Mouse (Mus musculus): ENCODE results near the gene Sv2b. TPM values are rescaled to one million over a fixed set of nuclear protein-coding genes. Genes with fewer than 3 reads are reported as not detected.

Gene Sv2b
- polyA plus RNA-seq, 1 experiment from 2014 or later = 20.2 TPM

DNA sequence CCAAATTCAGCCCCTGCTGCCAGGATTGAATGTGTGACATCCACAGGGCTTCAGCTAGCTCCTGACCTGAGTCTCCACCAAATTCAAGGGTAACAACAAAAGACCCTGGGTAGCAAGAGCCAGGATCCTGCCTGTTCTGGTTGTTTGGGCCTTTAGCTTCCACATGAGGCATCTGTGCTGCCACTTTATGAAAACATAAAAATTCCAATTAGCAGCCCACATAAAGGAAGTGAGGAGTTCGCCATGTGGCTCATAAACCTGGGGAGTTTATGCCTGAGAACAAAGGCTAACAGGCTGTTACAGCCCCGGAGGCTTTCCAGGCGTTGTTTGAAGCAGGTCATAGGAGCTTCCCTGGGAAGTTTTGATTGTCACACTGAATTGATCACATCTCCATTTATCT lies 49.1 kb downstream of the Sv2b start:
- WGBS = 12% methylated on average over 3 of the region's 3 CpGs
- Histone ChIP-seq H3K9me3 (replicated peaks) (no peaks in the 10 kb centered on the region), H3K4me3 (replicated peaks) (no peak overlapping the region), H3K27me3 (replicated peaks) (no peaks in the 10 kb centered on the region), H3K4me1 (peaks cover 5% of the 10 kb centered on the region), H3K27ac (replicated peaks) (peak overlapping the region; percentile 45; the same call in 1 of the 2 replicates), H3K9ac (replicated peaks) (no peak overlapping the region), H3K4me2 (no peak overlapping the region), H3K36me3 (no peaks in the 10 kb centered on the region)
- peak; percentile 61; the same call in 1 of the 2 replicates for ATAC-seq (ENCODE audit: low FRiP score)

DNA sequence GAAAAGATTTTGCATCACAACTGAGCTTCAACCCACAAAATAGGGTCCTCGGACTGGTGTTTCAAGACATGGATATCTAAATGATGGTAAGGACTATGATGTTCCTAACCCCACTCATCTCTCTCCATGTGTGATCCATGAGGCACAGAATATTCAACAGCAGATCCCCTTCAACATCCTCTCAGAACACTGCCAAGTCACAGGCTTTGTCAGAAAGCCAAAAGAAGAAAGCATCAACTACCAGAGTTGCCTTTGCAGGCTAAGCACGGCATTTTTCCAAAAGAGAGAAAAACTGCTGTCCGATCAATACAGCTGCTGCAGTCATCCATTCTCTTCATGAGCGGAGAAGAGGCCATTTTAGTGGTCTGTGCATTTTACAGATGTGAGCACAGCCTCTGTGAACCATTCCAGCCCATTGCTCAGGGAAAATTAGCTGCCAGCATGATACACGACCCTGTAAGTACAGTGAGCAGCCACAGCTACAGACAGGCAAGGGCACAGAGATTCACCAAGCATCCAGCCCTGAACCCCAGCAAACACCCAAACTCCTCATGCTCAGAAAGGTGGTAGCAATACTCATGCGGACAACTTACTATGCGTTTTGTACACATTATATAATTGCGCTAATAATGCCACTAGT lies 55.3 kb downstream of the Sv2b start:
- 0 out of 2 replicates have a peak, but pooled peaks cover 4% of the 10 kb centered on the region for H3K4me1 ChIP-seq
- 70% methylated on average over 8 of the region's 8 CpGs for WGBS
- H3K4me3 ChIP-seq (replicated peaks) = no peak overlapping the region
- H3K27ac ChIP-seq (replicated peaks) = peak overlapping the region; percentile 15; the same call in 1 of the 2 replicates
- H3K9ac ChIP-seq (replicated peaks) = no peak overlapping the region
- H3K9me3 ChIP-seq (replicated peaks) = no peaks in the 10 kb centered on the region
- no peak overlapping the region for H3K4me2 ChIP-seq
- H3K36me3 ChIP-seq = no peaks in the 10 kb centered on the region
- ATAC-seq (ENCODE audit: low FRiP score) = peak; percentile 57; the same call in 1 of the 2 replicates
- H3K27me3 ChIP-seq (replicated peaks) = no peaks in the 10 kb centered on the region

DNA sequence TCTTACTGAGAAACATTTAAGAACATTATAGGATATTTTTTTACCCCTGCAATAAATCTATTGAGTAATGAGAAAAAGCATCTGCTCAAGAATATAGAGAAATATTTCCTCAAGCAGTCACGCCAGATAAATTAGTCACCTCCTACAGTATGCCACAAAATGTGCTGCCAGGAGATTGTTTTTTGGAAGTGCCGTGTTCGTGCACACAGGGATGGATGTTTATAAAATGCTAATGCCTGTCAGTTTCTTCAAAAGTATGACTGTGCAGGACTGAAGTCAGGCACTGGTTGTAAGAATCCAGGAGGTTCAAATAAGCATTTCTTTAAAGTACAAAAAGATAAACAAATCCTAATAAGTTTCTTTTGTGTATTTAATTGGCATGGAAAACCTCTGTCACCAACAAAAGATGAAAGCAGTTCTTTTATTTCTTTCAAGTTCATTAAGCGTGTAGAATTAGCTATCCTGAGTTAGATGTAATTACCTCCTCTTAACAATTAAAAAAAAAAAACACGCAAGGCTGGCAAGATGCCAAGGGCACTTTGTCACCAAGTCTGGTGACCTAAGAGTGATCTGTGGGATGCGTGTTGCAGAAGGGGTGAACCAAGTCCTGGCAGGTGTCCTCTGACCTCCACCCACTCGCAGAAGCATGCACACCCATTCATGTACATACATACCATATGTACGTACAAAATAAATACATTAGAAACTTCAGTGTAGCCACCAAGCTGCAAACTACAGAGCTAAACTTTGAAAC lies 68.1 kb downstream of the Sv2b start:
- ATAC-seq (ENCODE audit: low FRiP score) = no peak
- no peak overlapping the region for H3K27ac ChIP-seq (replicated peaks)
- no peaks in the 10 kb centered on the region for H3K27me3 ChIP-seq (replicated peaks)
- H3K4me3 ChIP-seq (replicated peaks) = no peak overlapping the region
- H3K36me3 ChIP-seq = no peaks in the 10 kb centered on the region
- no peak overlapping the region for H3K9ac ChIP-seq (replicated peaks)
- 0 out of 2 replicates have a peak, but pooled peaks cover 5% of the 10 kb centered on the region for H3K4me1 ChIP-seq
- no peak overlapping the region for H3K4me2 ChIP-seq
- 33% methylated on average over 8 of the region's 8 CpGs for WGBS
- H3K9me3 ChIP-seq (replicated peaks) = no peaks in the 10 kb centered on the region

DNA sequence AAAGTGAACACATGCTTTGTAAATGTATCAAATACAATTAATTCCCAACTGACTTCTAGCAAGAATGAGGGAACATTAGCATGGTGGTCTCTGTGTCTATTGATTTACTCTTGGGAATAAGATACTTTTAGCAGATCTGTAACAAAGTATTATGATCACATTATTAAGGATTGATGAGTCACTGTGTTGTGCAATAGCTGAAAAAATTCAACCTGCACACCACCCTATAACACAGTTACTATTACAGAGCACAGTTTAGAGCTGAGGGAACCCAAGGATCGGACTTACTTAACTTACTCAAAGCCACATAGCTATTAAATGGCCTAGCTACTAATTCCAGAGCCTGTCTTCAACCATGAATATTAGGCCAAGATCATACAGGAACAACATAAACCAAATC lies 72.7 kb downstream of the Sv2b start:
- Histone ChIP-seq H3K4me3 (replicated peaks) (no peak overlapping the region), H3K9me3 (replicated peaks) (no peaks in the 10 kb centered on the region), H3K27ac (replicated peaks) (no peak overlapping the region), H3K36me3 (no peaks in the 10 kb centered on the region), H3K4me2 (no peak overlapping the region), H3K27me3 (replicated peaks) (no peaks in the 10 kb centered on the region), H3K4me1 (no peaks in the 10 kb centered on the region), H3K9ac (replicated peaks) (no peak overlapping the region)
- WGBS = 97% methylated on average over 1 of the region's 1 CpGs
- ATAC-seq (ENCODE audit: low FRiP score) = no peak

DNA sequence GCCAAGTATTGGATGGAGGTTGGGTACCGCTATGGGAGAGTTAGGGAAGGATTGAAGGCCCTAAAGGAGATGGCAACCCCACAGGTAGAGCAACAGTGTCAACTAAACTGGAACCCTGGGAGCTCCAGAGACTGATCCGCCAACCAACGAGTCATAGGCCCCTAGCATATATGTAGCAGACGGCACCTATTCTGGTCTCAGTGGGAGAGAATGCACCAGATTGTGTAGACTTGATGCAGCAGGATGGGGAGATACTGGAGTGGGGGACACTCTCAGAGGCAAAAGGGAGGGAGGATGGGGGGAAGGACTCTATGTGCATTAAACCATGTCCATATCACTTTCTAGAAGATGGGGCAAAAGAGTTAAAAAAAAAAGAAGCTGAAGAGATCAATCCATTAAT lies 84.9 kb downstream of the Sv2b start:
- no peaks in the 10 kb centered on the region for H3K9me3 ChIP-seq (replicated peaks)
- no peak overlapping the region for H3K9ac ChIP-seq (replicated peaks)
- no peak overlapping the region for H3K27ac ChIP-seq (replicated peaks)
- 90% methylated on average over 4 of the region's 4 CpGs for WGBS
- H3K4me1 ChIP-seq = no peaks in the 10 kb centered on the region
- no peak for ATAC-seq (ENCODE audit: low FRiP score)
- no peak overlapping the region for H3K4me3 ChIP-seq (replicated peaks)
- no peaks in the 10 kb centered on the region for H3K36me3 ChIP-seq
- no peak overlapping the region for H3K4me2 ChIP-seq
- H3K27me3 ChIP-seq (replicated peaks) = no peaks in the 10 kb centered on the region

DNA sequence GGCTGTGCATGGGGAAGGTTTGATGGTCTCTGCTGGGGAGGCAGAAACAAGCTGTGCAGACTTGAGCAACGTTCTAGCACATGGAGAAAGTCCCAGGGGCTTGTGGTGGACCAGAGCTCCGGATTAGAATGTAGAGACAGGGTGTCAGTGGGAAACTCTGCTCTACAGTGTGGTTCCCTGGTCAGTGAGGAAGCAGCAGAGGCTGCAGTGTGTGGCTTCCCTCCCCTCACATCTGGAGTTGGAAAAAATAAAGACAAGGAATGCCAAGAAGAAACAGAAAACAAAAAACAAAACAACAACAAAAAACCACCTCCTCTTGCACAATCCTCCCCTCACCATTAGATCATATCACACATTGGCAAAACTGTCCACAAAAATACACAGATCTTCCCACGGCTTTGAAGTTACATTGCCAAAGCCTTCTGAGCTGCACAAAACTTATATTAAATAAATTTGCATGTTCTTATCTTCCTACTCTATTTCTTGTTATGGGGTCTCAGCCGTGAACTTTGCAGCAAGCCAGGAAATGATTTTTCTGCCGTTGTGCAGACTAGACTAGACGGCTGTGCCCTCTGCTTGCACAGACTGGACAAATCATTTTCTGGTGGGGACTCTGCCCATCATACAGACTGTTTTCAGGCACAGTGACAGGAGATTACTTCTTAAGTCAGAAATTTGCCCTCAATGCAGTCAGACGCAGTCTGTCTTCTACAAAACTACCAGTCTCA lies 86.2 kb downstream of the Sv2b start:
- H3K4me1 ChIP-seq = no peaks in the 10 kb centered on the region
- H3K4me2 ChIP-seq = no peak overlapping the region
- H3K4me3 ChIP-seq (replicated peaks) = no peak overlapping the region
- ATAC-seq (ENCODE audit: low FRiP score) = no peak
- no peaks in the 10 kb centered on the region for H3K27me3 ChIP-seq (replicated peaks)
- no peaks in the 10 kb centered on the region for H3K9me3 ChIP-seq (replicated peaks)
- H3K9ac ChIP-seq (replicated peaks) = no peak overlapping the region
- H3K27ac ChIP-seq (replicated peaks) = no peak overlapping the region
- H3K36me3 ChIP-seq = no peaks in the 10 kb centered on the region
- 77% methylated on average over 7 of the region's 7 CpGs for WGBS

DNA sequence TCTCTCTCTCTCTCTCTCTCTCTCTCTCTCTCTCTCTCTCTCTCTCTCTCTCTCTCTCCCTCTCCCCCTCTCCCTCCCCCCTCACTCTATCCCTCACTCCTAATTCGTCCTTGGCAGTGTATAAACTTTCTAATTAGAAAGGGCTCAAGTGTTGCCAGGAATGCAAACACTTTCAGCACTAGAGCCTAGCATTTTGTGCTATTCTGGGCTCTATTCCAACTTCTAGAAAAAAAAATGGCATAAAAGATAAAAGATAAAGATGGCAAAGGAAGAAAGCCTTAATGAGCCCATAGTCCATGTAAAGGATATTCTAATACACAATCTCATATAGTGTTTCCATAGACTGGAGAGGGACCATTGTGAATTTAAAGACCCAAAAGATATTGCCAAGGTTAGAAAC lies 88.3 kb downstream of the Sv2b start:
- 30% methylated on average over 1 of the region's 1 CpGs for WGBS
- H3K4me1 ChIP-seq = no peaks in the 10 kb centered on the region
- H3K4me3 ChIP-seq (replicated peaks) = no peak overlapping the region
- H3K9me3 ChIP-seq (replicated peaks) = no peaks in the 10 kb centered on the region
- H3K9ac ChIP-seq (replicated peaks) = no peak overlapping the region
- H3K4me2 ChIP-seq = no peak overlapping the region
- H3K36me3 ChIP-seq = no peaks in the 10 kb centered on the region
- H3K27me3 ChIP-seq (replicated peaks) = no peaks in the 10 kb centered on the region
- H3K27ac ChIP-seq (replicated peaks) = no peak overlapping the region
- no peak for ATAC-seq (ENCODE audit: low FRiP score)

DNA sequence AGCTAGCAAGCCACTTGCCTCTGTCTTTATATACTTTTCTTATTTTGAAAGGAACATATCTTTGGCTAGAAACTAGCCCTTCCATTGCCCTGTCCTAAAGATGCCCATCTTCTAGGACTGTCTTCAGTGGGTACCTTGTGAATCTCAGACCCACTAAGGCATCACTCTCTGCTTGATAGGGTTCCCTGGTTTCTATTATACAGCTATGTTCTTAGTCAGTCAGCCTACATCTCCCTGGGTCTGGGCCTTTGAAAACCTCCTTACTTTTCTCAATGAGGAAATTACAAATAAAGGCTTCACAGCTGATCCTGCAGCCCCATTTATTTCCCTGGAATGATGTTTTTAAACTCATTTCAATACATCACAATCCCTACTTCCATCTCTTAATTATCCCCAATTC lies 88.8 kb downstream of the Sv2b start:
- Histone ChIP-seq H3K4me1 (no peaks in the 10 kb centered on the region), H3K27ac (replicated peaks) (no peak overlapping the region)

DNA sequence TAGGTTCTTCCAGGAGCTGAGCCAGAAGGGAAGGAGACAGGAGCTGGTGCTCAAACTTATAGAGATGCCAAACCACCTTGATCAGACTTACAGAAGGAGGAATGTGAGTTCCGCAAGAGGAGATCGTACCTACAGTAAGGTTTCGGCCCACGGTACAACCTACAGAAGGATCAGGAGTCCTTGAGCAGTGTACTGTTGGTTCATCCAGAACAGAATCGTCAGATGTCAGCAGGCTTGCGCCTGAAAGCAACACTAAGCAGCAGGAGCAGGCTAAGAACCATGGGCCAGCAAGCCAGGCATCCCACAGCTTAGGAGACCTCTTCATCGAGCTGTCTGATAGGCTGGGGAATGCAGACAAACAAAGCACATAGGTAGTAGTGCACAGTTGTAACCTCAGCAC lies 92.9 kb downstream of the Sv2b start:
- WGBS = 88% methylated on average over 7 of the region's 7 CpGs
- Histone ChIP-seq H3K9ac (replicated peaks) (no peak overlapping the region), H3K27ac (replicated peaks) (no peak overlapping the region), H3K4me3 (replicated peaks) (no peak overlapping the region), H3K4me1 (no peaks in the 10 kb centered on the region), H3K36me3 (no peaks in the 10 kb centered on the region), H3K27me3 (replicated peaks) (no peaks in the 10 kb centered on the region), H3K4me2 (no peak overlapping the region), H3K9me3 (replicated peaks) (no peaks in the 10 kb centered on the region)
- no peak for ATAC-seq (ENCODE audit: low FRiP score)

More for the DNA sequence above, 88.8 kb downstream of the Sv2b start:
- ATAC-seq (ENCODE audit: low FRiP score) = no peak
- Histone ChIP-seq H3K27me3 (replicated peaks) (no peaks in the 10 kb centered on the region), H3K9me3 (replicated peaks) (no peaks in the 10 kb centered on the region), H3K4me3 (replicated peaks) (no peak overlapping the region), H3K9ac (replicated peaks) (no peak overlapping the region), H3K36me3 (no peaks in the 10 kb centered on the region), H3K4me2 (no peak overlapping the region)

DNA sequence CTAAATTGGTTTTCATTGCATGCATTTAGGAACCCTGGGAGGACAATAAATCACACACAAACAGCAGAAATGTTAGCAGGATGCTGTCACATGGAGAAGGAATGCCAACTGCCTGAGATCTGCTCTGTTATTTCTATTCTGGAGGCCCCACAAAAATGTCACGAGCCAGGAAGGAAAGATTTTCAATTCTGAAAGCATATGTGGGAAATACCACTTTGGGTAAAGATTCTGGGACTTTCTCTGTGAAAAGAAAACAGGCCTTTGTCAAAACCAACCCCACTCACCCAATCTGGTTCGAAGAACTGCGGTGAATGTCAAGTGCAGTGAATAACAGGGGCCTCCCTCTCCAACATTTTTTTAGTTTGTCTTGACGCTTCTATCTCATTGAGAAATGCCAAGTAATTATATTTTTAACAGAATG lies 99.8 kb downstream of the Sv2b start:
- no peak overlapping the region for H3K9ac ChIP-seq (replicated peaks)
- H3K4me2 ChIP-seq = no peak overlapping the region
- WGBS = 53% methylated on average over 4 of the region's 4 CpGs
- no peaks in the 10 kb centered on the region for H3K9me3 ChIP-seq (replicated peaks)
- peak overlapping the region; percentile 7; the same call in 1 of the 2 replicates for H3K27ac ChIP-seq (replicated peaks)
- no peaks in the 10 kb centered on the region for H3K27me3 ChIP-seq (replicated peaks)
- ATAC-seq (ENCODE audit: low FRiP score) = no peak
- no peak overlapping the region for H3K4me3 ChIP-seq (replicated peaks)
- H3K36me3 ChIP-seq = no peaks in the 10 kb centered on the region
- H3K4me1 ChIP-seq = peaks cover 9% of the 10 kb centered on the region; the same call in 1 of the 2 replicates

DNA sequence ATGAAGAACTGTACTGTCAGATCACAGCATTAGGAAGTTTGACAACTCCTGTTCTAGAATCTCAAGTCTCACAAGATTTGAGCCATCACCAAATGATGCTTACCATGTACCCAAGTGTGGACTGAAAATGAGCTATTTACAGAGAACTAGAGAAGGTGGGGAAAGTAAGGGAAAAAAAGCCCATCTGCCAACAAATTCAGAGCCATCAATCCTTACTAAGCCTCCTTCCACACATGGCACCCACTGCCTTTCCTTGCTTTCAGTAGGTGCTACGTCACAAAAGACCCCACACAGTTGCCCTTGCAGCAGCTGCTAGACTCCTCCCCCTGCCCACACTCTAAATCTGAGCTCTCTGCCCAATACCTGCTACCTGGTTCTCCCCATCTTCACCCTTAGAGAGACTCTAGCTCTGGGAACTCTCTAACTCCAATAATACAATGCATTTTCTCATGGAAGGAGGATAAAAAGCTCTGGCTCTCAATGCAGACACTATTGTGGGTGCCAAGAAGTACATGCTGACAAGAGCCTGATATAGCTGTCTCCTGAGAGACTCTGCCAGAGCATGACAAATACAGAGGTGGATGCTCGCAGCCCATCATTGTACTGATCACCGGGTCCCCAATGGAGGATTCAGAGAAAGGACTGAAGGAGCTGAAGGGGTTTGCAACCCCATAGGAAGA lies 101.0 kb downstream of the Sv2b start:
- no peak overlapping the region for H3K27ac ChIP-seq (replicated peaks)

More for the DNA sequence above, 101.0 kb downstream of the Sv2b start:
- H3K4me3 ChIP-seq (replicated peaks) = no peak overlapping the region
- no peaks in the 10 kb centered on the region for H3K9me3 ChIP-seq (replicated peaks)
- no peak for ATAC-seq (ENCODE audit: low FRiP score)
- H3K9ac ChIP-seq (replicated peaks) = no peak overlapping the region
- H3K4me2 ChIP-seq = no peak overlapping the region
- H3K36me3 ChIP-seq = no peaks in the 10 kb centered on the region
- no peaks in the 10 kb centered on the region for H3K27me3 ChIP-seq (replicated peaks)
- 61% methylated on average over 3 of the region's 3 CpGs for WGBS
- peaks cover 9% of the 10 kb centered on the region; the same call in 1 of the 2 replicates for H3K4me1 ChIP-seq
